Mouse (Mus musculus) lung, adult 2 months (tissue): Measurements from ENCODE around the gene Mphosph9. TPM values are rescaled to one million over a fixed set of nuclear protein-coding genes. Genes with fewer than 3 reads are reported as not detected.
"Not testable (repeated sequence)": the region's sequence is repeated elsewhere in the genome, so short reads cannot be mapped to it uniquely, and the experiment has no call there.

Source experiments
- DNase-seq: peaks from one replicate; pipeline ENCODE4 v3.0.0; 2022
- H3K4me1 ChIP-seq: fragments of 200-500 bp; 2 replicates; pipeline ENCODE4 v1.6.1; 2011; ENCODE audit warnings: low read length; ENCODE audit not compliant: control insufficient read depth, insufficient read depth
- H3K4me3 ChIP-seq: fragments of 200-500 bp; replicated peaks from 2 replicates; pipeline ENCODE3; 2011; ENCODE audit warnings: low read depth, mild to moderate bottlenecking, control low read depth, low read length; ENCODE audit errors: extremely low read depth
- CTCF ChIP-seq: fragments of 200-500 bp; IDR thresholded peaks from 2 replicates; pipeline ENCODE4 v1.5.1; 2011; ENCODE audit warnings: mild to moderate bottlenecking, low read length, control low read depth; ENCODE audit not compliant: insufficient read depth
- POLR2A ChIP-seq: fragments of 200-500 bp; IDR thresholded peaks from 2 replicates; pipeline ENCODE4 v1.6.1; 2011; ENCODE audit warnings: low read depth, mild to moderate bottlenecking, control low read depth, low read length, borderline replicate concordance; ENCODE audit errors: extremely low read depth
- WGBS: fragments of 180-500 bp; shearing (Covaris S2); methylation state at CpG from one replicate; pipeline ENCODE4 v1.1.7; 2018; 5-methylcytosine and 5-hydroxymethylcytosine counted together
- polyA plus RNA-seq: library from polyadenylated mRNA; depleted of rRNA; stranded (reverse); fragments of >200 nt; gene quantifications from 2 replicates; pipeline ENCODE4 v1.2.3, GENCODE M21; 2012

The Mphosph9 gene
- polyA plus RNA-seq, 1 experiment, result 3.3 TPM

DNA sequence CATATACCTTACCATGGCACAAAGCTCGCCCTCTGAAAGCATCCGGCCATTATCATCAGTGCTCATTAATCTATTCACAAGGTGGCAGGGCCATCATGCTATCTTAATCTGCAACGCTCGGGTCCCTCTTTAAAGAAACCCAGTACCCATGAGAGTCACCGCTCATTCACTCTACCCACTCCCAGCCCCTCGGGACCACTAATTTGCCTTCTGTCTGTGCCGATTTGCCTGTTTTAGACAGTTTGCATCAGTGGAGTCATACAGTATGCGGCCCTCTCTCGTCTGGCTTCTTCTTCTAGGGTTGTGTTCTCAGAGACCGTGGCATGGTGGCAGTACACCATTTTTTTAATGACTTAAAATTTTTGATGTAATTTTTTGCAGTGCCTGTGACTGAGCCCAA, 108.3 kb downstream of the Mphosph9 start:
- TF ChIP-seq CTCF (no peak), POLR2A (no peak)
- WGBS, result 76% methylated on average over 10 of the region's 10 CpGs
- H3K4me3 ChIP-seq, result no peak overlapping the region
- no peak for DNase-seq
- peaks cover 64% of the 10 kb centered on the region for H3K4me1 ChIP-seq

GRCm38 (mm10) chr5:124218986-124219385, 108.8 kb downstream of the Mphosph9 start:
- TF ChIP-seq CTCF, result no peak
- TF ChIP-seq POLR2A, result no peak
- 18% methylated on average over 7 of the region's 7 CpGs for WGBS
- H3K4me1 ChIP-seq, result peaks cover 66% of the 10 kb centered on the region
- DNase-seq, result no peak
- H3K4me3 ChIP-seq, result no peak overlapping the region

DNA sequence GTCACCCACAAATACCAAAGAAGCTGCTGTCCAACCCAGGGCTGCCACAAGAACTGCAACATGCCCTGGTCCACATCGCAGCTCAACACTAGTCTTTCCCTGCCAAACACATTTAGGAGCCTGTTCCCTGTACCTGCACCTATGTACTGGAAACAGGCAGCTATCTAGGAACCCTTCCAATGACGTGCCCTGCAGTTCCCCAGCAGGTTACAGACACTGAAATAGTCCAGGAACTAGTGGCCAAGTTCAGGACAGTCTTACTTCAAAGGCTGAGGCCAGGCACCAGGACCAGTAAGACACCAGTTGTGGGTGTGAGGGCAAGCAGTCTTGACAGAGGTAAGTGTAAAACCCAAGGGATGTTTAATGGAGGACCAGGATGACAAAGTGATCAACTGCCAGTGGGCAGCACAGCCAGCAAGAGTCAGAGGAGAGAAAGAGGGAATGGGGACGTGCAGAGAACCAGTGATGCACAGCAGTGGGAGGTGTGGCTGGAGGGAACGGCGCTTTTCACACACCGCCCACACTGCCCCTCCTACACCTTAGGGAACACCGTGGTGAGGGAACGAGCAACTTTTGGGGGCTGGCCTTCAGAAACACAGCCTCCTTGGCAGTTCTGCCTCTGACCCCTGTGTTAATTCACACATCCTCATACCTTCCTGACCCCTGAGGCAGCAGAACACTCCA, 110.1 kb downstream of the Mphosph9 start:
- Histone ChIP-seq H3K4me3 (no peak overlapping the region), H3K4me1 (peaks cover 65% of the 10 kb centered on the region)
- DNase-seq, result no peak
- WGBS, result 57% methylated on average over 8 of the region's 8 CpGs
- TF ChIP-seq POLR2A (no peak), CTCF (no peak)

DNA sequence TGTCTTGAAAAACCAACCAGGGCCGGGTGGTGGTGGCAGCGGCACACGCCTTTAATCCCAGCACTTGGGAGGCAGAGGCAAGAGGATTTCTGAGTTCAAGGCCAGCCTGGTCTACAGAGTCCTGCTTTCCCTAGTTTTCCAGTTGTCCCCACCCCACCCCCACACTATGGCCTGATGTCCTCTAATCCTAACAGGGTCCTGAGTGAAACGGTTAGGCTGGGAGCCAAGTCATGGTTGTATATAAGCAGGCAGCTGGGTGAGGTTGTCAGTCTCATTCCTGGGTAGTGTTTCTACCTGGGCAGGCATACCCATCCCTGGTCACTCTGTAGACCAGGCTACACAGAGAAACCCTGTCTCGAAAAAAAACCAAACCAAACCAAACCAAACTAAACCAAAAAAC, 110.7 kb downstream of the Mphosph9 start:
- H3K4me3 ChIP-seq, DNase-seq: not testable (repeated sequence)
- H3K4me1 ChIP-seq, result peaks cover 63% of the 10 kb centered on the region
- 90% methylated on average over 5 of the region's 5 CpGs for WGBS

DNA sequence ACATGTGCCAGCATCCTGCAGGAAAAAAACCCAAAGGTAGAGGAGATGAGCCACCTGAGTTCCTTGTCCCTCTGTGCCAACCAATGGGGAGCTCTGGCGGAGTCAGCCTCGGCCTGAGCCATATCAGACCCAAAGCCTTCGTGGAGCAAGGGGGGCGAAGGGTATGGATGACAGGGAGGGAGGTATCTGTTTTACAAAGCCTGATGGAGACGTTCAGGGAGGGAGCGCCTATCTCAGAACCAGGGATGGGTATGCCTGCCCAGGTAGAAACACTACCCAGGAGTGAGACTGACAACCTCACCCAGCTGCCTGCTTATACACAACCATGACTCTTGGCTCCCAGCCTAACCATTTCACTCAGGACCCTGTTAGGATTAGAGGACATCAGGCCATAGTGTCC, 111.4 kb downstream of the Mphosph9 start:
- Histone ChIP-seq H3K4me1 (peaks cover 62% of the 10 kb centered on the region), H3K4me3 (no peak overlapping the region)
- no peak for DNase-seq
- 86% methylated on average over 6 of the region's 6 CpGs for WGBS
- TF ChIP-seq POLR2A (no peak), CTCF (no peak)

DNA sequence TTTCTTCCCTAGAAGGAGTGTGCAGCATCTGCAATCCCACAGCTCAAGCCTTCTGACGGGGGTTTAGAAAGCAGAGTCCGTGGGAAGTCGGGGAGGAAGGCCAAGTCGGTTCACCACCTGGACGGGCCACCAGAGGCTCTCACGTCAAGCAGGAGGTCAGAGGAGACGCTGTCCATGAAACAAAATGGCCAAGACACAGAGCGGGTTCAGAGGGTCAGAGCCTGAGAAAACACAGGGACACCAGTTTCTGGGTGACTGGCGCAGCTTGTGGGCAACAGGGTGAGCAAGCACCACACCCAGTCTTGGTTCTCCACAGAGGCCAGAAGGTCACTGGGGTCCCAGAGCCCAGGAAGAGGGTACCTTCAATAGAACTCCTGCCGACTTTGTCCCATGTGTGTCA, 112.1 kb downstream of the Mphosph9 start:
- TF ChIP-seq CTCF, result no peak
- no peak for TF ChIP-seq POLR2A
- 75% methylated on average over 10 of the region's 10 CpGs for WGBS
- DNase-seq, result no peak
- peaks cover 59% of the 10 kb centered on the region for H3K4me1 ChIP-seq
- no peak overlapping the region for H3K4me3 ChIP-seq

GRCm38 (mm10) chr5:124214516-124215145, 113.1 kb downstream of the Mphosph9 start:
- no peak for DNase-seq
- no peak overlapping the region for H3K4me3 ChIP-seq
- H3K4me1 ChIP-seq, result peaks cover 60% of the 10 kb centered on the region
- 54% methylated on average over 14 of the region's 14 CpGs for WGBS
- TF ChIP-seq POLR2A, result no peak
- TF ChIP-seq CTCF, result no peak

- WGBS, result 44% methylated on average over 13 of the region's 13 CpGs
- TF ChIP-seq POLR2A (peak; percentile 54; the same call in 1 of the 2 replicates), CTCF (no peak)
- peaks cover 54% of the 10 kb centered on the region for H3K4me1 ChIP-seq
- DNase-seq, result peak; percentile 46
- no peak overlapping the region for H3K4me3 ChIP-seq
Observed at GRCm38 (mm10) chr5:124213588-124214469, 113.9 kb downstream of the Mphosph9 start.

- WGBS, result 70% methylated on average over 2 of the region's 2 CpGs
- DNase-seq, result no peak
- Histone ChIP-seq H3K4me3 (no peak overlapping the region), H3K4me1 (peaks cover 52% of the 10 kb centered on the region)
- TF ChIP-seq CTCF (no peak), POLR2A (no peak)
Observed at GRCm38 (mm10) chr5:124211669-124212068, 116.1 kb downstream of the Mphosph9 start.

DNA sequence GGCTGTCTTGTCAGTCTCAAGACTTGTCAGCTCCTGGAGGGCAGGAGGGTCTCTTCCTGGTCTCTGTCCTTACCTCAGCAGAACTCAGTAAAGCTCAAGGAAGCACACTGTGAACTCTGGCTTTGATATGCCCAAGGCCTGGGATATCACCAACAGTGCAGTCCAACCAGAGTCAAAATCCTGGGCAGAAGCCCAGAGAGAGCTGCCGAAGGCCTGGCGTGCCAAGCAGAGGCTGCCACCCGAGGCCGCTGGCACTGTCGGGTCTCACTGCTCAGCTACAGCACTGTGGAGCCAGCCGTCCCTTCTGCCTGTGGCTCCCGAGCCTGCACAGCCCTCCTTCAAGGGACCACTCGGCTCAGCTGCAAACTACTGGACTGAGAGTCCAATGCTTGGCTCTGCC, 116.5 kb downstream of the Mphosph9 start:
- DNase-seq, result no peak
- TF ChIP-seq CTCF (no peak), POLR2A (no peak)
- WGBS, result 42% methylated on average over 8 of the region's 8 CpGs
- Histone ChIP-seq H3K4me3 (no peak overlapping the region), H3K4me1 (peaks cover 54% of the 10 kb centered on the region)
